Mouse (Mus musculus) 416B (cell line): ENCODE data around the gene Kxd1.
A peak's percentile ranks its signal among the peaks of the same experiment; 100 is the strongest.

Experiments
- DNase-seq: peaks from one replicate; pipeline ENCODE4 v3.0.0; 2011; ENCODE audit warnings: low read depth

The Kxd1 gene

DNA sequence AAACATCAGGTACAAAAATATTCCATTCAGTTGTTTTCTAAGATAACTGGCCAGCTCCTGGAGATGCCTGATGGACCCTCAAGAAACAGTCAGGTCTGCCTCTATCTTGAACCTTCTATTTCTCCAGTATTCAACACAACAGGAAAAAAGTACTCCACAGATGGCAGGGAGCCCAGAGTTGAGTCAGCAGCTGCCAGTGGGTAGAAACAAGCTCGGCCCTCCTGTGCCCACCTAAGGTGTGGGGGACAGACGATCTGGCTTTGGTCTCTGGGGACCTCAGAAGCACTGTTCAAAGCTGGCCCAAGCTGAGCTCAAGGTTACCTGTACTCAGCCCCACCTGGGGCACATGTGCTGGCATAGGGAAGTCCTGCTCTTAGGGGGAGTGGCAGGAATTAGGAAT lies 14.3 kb downstream of the Kxd1 start:
- DNase-seq = peak; percentile 75

DNA sequence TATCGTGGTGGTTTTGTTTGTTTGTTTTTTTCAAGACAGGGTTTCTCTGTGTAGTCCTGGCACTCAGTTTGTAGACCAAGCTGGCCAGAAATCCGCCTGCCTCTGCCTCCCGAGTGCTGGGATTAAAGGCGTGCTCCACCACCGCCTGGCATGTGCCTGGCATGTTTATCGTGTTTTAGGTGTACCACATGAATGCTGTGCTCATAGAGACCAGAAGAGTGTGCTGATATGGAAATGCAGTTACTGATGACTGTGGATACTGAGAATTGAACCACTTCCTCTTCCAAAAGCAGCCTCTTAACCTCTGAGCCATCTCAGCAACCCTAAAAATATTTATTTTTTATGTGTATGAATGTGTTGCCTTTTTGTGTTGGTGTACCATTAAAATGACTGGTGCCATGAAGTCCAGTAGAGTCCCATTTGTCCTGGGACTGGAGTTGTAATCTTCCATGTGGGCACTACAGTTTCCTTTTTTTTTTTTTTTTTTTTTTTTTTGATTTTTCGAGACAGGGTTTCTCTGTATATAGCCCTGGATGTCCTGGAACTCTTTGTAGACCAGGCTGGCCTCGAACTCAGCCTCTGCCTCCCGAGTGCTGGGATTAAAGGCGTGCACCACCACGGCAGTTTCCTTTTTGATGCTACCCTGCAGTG lies 15.4 kb downstream of the Kxd1 start:
- peak; percentile 50 for DNase-seq

- no peak for DNase-seq
Measured at GRCm38 (mm10) chr8:70511770-70512169, 16.0 kb downstream of the Kxd1 start.

- peak; percentile 54 for DNase-seq
Measured at GRCm38 (mm10) chr8:70511174-70511573, 16.6 kb downstream of the Kxd1 start.

- DNase-seq = peak; percentile 95
Measured at GRCm38 (mm10) chr8:70510228-70510915, 17.4 kb downstream of the Kxd1 start, which contains the start of gene Uba52. Gene Uba52, minus strand, starts transcription at chr8:70510801.

DNA sequence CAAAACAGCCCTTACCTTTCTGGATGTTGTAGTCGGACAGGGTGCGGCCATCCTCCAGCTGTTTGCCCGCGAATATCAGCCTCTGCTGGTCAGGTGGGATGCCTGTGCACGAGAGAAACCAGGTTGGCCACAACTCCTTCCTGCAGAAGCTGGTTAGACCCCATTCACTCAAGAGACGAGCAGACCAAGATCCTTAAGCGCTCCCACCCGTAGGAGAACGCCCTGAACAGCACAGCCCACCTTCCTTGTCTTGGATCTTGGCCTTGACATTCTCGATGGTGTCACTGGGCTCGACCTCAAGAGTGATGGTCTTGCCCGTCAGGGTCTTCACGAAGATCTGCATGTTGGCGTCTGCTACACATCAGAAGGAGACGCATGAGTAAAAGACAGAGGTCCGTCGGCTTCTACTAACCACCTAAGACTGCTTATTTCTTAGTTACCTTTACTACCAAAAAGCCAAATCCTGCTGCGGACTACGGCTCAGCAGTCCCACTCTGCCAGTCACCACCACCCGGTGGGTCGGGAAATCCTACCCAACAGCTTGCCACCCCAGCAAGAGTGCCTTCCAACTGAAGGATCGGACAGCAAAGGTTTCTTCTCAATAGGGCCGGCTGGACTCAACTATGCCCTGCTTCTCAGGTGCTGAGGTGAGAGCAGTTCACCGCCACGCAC lies 18.3 kb downstream of the Kxd1 start:
- DNase-seq = no peak

GRCm38 (mm10) chr8:70507027-70507393 lies 20.7 kb downstream of the Kxd1 start:
- no peak for DNase-seq

DNA sequence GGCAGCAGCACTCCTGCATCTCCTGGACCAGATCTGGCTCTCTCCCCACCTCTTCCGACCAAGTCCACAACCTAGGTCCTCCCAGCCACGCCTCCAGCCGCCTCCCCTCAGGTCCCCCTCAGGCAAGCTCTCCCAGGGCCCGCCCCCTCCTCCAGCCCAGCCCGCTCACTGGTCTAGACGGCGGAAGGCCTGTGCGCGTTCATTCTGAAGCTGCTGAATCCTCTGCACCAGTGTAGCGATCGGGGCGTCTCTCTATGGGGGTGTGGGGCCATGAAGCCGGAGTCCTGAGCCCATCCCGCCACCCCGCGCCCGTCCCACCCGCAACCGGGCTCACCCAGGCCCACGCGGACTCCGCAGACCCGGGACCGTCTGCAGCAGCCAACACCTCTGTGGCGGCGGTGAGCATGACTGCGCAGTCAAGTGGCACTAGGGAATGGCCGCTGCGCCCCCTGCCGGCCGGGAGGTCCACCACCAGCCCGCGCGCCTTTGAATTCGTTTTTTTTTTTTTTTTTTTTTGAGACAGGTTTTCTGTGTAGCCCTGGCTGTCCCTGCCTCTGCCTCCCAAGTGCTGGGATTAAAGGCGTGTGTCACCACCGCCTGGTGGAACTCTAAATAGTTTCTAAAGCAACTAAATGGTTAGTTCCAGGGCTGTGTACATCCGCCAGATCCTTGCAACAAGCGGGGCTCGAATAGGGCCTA lies 21.3 kb downstream of the Kxd1 start, which contains the start of gene Rex1bd:
Rex1bd (minus strand) TSS at position 425 of the 699 bp plus-strand sequence.
- DNase-seq = peak; percentile 98

GRCm38 (mm10) chr8:70505698-70506327 lies 21.9 kb downstream of the Kxd1 start:
- DNase-seq = no peak

DNA sequence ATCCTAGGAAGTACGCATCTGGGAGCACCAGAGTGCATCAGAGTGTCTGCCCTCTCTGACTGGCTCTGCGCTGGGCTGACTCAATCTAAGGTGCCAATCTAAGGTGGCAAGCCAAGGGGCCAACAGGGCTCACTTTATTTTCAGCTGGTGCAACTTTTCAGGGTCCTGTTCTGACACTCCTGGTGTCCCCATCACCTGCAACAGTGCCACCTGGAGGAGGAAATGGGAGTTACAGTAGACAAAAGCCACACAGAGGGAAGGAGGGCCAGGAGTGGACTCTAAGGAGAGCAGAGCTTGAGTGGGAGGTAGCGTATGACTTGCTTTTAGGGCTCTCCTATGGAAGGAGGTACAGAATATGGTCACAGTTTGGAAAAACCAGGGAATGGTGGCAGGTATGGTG lies 22.9 kb downstream of the Kxd1 start:
- DNase-seq = peak; percentile 71

DNA sequence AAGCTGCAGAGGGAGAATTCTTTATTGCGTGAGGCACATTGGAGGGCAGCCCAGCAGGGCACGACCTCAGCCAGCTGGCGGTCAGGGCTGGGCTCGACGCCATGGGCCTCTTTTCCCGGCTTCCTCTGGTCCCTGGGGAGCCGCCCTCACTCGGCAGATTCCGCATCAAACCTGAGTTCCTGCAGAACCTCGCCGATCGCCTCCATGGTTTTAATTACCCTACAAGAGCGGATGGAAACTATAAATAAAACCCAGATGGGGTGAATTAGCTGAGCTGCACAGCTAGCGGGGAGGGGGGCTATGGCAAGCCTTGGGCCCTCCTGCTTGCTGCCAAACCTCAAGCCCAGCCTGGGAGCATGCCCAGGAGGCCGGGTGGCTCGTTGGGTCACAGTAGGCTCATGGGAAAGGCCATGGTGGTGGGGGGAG lies 23.5 kb downstream of the Kxd1 start:
- DNase-seq = no peak

- DNase-seq = no peak
Measured at GRCm38 (mm10) chr8:70503062-70503750, 24.6 kb downstream of the Kxd1 start.

- no peak for DNase-seq
Measured at GRCm38 (mm10) chr8:70502540-70502939, 25.2 kb downstream of the Kxd1 start.

DNA sequence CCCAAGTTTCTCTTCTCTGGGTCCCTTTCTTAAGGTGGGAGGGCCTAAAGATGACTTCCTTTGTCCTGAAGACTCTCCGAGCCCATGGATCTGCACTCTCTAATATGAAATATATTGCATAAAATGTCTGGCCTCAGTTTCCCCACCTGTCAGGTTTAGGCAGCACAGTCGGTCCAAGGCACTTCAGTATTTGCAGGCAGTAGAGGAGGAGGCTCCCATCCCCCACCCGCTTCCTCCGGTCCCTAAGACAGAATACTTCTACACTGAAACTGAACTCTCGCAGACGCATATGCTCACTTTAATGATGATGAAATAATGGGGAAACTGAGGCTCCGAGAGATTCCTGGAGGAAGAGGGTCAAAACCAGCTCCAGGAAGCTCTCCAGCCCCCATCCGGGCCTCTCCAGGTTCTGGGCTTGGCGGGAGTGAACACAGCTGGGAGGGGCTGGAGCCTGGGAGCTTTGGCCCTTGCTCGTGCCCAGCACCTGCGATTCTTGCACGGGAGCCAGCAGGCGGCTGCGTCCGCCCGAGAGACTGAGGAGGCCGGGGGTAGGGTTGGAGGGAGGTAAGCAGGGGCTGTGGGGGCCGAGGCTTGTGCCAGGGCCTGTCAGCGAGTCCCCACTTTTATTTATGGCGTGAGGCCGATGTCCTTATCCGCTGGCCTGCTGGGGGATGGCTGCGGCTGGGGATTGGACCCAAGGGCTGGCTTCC lies 25.8 kb downstream of the Kxd1 start:
- no peak for DNase-seq

DNA sequence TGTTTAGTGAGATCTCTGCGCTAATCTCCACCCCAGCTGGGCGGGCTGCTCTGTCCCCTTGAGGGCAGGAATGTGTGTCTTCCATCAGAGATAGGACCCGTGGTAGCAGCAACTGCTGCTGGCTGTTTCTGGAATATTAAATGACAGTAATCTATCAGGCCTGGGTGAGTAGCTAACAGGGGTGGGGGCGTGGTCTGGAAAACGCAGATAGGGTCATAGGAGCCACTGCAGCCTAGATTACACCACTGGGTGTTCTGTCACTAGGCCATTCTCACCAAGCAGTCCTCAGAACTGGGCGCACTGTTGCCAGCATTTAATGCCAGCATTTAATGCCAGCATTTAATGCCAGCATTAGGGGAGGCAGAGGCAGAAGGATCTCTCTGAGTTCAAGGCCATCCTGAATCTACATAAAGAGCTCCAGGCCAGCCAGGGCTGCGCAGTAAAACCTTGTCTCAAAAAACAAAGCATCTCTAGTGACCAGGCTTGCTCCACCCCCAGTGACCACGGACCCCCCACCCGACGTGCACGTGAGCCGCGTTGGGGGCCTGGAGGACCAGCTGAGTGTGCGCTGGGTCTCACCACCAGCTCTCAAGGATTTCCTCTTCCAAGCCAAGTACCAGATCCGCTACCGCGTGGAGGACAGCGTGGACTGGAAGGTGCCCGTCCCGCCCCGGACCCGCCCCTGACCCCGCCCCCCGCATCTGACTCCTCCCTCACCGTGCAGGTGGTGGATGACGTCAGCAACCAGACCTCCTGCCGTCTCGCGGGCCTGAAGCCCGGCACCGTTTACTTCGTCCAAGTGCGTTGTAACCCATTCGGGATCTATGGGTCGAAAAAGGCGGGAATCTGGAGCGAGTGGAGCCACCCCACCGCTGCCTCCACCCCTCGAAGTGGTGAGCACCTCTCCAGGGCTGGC lies 27.1 kb downstream of the Kxd1 start:
- no peak for DNase-seq

DNA sequence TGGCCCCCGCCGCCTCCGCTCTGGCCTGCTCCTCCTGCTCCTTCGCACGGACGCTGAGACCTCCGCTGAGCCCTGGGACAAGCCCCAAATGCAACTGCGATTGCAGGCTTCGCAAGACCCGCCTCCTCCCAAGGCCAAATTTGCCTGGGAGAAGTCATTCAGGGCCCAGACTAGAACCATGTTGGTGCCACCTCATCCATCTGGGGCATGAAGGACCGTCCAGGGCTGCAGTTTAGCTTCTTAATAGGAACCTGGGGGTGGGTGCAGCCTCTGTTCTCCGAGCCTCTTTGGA lies 32.0 kb downstream of the Kxd1 start:
- no peak for DNase-seq

GRCm38 (mm10) chr8:70495001-70495770 lies 32.6 kb downstream of the Kxd1 start:
- no peak for DNase-seq

- DNase-seq = no peak
Measured at GRCm38 (mm10) chr8:70494416-70494945, 33.3 kb downstream of the Kxd1 start.
